Mouse (Mus musculus): ENCODE measurements around the gene Dock7. TPM values are rescaled to one million over a fixed set of nuclear protein-coding genes. Genes with fewer than 3 reads are reported as not detected.

The Dock7 gene
- polyA plus RNA-seq, 1 experiment: 18.0 TPM

DNA sequence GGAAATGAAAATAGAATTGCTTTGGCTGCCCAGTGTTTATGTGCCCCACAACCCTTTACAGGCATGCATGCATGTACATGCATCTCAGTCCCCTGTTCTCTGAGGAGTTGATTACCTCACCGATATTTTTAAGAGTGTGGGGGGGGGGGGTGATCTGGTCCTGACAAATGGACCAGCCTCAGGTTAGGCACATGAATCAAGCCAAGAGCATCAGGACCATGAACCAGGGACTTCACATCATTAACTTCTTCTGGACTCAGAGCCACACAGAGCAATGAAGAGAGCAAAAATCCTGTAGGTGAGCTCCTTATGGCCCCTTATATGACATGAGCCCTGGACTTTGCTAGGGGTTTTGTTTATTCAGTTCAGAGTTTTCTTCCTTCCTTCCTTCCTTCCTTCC is 2.1 kb upstream of the Dock7 start:
- DNase-seq (ENCODE audit: low read depth, low spot score): no peak
- WGBS: 79% methylated on average over 1 of the region's 1 CpGs

DNA sequence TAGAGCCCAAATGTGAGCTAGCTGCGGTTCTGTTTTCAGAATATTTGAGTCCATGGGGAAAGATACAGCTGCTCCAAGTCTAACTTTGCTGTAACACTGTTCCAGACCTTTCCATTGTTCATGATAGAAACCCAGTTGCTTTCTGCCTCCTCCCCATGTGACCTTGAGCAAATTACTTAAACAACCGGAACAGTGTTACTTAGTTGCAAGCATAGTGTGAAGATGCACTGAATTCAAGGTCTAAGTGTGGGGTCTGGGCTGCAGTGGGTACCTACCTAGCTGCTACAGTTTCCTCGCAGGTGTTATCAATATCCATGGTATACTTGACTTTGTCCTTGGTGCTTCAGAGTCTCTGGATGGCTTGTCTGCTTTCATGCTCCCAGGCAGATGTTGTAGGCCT is 1.3 kb upstream of the Dock7 start:
- WGBS: 82% methylated on average over 3 of the region's 3 CpGs
- no peak for DNase-seq (ENCODE audit: low read depth, low spot score)

GRCm38 (mm10) chr4:99121123-99121755 is 524 bp upstream of the Dock7 start:
- no peak for DNase-seq (ENCODE audit: low read depth, low spot score)
- WGBS: 6% methylated on average over 17 of the region's 17 CpGs

- 48% methylated on average over 5 of the region's 5 CpGs for WGBS
- DNase-seq (ENCODE audit: low read depth, low spot score): no peak
Measured at GRCm38 (mm10) chr4:99119051-99119450, 1.7 kb downstream of the Dock7 start.

DNA sequence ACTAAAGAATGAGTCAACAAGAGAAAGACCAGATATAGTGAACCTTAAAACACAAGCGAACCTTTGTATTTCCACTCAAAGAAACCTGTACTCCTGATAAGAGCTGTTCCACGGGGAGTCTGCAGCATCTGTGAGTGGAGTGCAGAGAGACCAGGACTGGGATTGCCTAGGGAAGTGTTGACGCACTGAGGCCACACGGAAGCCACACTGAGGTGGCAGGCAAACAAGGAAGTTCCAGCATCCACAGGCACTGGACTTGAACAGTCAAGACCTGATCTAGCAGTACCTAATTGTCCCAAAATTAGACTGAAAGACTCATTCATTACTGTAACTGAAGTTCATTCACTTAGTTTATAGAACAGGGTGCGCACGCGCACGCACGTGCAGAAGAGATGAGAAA is 4.9 kb downstream of the Dock7 start:
- WGBS: 29% methylated on average over 9 of the region's 9 CpGs
- DNase-seq (ENCODE audit: low read depth, low spot score): peak; percentile 46

GRCm38 (mm10) chr4:99111670-99112069 is 9.0 kb downstream of the Dock7 start:
- 81% methylated on average over 3 of the region's 3 CpGs for WGBS
- no peak for DNase-seq (ENCODE audit: low read depth, low spot score)

DNA sequence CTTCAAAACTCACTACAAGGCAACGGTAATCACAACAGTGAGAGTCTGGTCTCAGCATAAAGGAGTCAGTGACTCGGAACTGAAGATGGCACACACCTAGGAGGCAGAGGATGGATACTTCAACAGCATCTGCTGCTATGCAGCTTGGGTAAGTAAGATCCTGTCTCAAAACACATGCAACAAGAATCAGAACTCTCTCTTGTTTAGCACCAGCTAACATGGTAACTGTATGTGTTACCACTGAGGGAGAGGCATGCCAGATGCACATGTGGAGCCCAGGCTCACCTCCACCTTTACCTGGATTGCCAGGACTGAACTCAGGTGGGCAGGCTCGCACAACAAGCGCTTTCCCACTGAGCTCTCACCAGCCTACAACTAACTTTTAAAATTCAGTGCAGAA is 11.9 kb downstream of the Dock7 start:
- WGBS: 94% methylated on average over 4 of the region's 4 CpGs
- no peak for DNase-seq (ENCODE audit: low read depth, low spot score)

GRCm38 (mm10) chr4:99102846-99103245 is 17.9 kb downstream of the Dock7 start:
- DNase-seq (ENCODE audit: low read depth, low spot score): no peak
- WGBS: 85% methylated on average over 3 of the region's 3 CpGs

- no peak for DNase-seq (ENCODE audit: low read depth, low spot score)
- WGBS: 86% methylated on average over 7 of the region's 7 CpGs
Measured at GRCm38 (mm10) chr4:99100724-99101123, 20.0 kb downstream of the Dock7 start.

- WGBS: 25% methylated on average over 3 of the region's 3 CpGs
- peak; percentile 33 for DNase-seq (ENCODE audit: low read depth, low spot score)
Measured at GRCm38 (mm10) chr4:99091777-99092176, 28.9 kb downstream of the Dock7 start.

DNA sequence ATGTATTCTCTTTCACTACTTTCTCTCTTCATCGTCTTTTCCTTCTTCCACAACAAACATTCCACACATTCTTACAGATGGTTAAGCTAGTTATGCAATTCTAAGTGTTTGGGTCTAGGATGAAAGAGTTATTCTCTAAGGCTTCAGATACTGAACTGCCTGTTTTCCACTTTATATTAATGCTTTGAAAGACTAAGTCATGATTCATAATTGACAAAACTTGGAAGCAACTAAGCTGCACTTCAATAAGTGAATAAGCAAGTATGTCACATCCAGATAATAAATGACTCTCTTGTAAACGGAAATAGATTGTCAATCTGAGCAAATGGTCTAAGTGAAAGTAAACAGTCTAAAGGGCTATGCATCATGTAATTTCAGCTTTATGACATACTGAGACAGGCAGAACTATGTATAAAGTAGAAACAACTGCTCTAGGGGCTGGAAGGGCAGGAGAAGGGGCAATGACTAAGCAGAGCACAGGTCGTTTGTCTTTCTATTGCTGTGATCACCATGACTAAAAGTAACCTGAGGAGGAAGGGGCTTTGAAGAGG is 29.5 kb downstream of the Dock7 start:
- 10% methylated on average over 3 of the region's 3 CpGs for WGBS
- peak; percentile 27 for DNase-seq (ENCODE audit: low read depth, low spot score)

DNA sequence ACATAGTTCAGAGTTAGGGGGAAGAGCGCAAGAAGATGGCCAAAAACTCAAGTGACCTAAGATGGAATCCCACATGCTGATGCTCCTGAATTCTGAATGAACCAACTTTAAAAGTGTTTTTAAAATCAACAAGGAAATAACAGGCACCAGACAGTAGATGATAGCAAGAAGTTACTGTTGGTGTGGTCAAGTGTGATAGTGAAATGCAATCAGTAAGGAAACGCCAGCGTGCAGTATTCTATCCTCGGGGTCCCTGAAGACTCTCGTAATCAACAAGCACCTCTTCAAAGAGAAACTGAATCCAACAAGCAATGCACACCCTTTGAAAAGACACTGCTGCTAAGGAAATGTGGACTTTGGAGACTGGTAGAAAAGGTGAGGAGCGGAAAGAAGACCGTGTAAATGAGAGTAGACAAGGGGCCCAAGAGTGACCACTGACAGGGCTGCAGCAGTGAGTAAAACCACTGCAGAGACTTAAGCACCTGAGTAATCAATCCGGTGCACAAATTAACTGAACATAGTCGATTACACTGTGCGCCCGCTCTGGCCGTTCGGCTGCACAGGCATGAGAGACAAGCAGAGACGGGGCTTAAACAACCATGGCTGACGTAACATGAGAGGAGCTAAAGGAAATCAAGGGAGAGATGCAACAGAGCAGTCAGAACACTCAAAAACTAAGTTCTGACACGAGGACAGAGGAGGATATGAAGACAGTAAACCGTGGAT is 32.8 kb downstream of the Dock7 start:
- DNase-seq (ENCODE audit: low read depth, low spot score): no peak
- WGBS: 94% methylated on average over 17 of the region's 17 CpGs

GRCm38 (mm10) chr4:99083862-99084261 is 36.9 kb downstream of the Dock7 start:
- no peak for DNase-seq (ENCODE audit: low read depth, low spot score)
- 92% methylated on average over 3 of the region's 3 CpGs for WGBS

GRCm38 (mm10) chr4:99081169-99081568 is 39.5 kb downstream of the Dock7 start:
- no peak for DNase-seq (ENCODE audit: low read depth, low spot score)
- WGBS: 82% methylated on average over 1 of the region's 1 CpGs

DNA sequence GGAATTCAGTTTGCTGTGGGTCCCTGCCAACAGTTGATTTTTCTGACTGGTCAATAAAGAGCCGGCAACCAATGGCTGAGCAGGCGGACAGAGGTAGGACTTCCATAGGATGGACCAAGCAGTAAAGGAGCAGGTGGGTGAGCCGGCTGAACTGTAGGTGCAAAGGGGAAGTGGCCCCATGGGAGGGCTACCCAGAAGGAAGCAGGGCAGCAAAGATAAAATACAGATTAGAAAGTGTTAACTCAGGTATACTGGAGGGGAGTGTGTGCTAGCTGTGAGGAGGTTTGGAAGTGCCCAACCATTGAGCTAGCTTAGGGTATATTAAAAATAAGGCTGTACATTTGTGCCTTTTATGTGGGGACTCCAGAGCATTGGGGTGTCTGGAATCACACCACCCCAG is 42.7 kb downstream of the Dock7 start:
- DNase-seq (ENCODE audit: low read depth, low spot score): no peak
- 80% methylated on average over 3 of the region's 3 CpGs for WGBS

DNA sequence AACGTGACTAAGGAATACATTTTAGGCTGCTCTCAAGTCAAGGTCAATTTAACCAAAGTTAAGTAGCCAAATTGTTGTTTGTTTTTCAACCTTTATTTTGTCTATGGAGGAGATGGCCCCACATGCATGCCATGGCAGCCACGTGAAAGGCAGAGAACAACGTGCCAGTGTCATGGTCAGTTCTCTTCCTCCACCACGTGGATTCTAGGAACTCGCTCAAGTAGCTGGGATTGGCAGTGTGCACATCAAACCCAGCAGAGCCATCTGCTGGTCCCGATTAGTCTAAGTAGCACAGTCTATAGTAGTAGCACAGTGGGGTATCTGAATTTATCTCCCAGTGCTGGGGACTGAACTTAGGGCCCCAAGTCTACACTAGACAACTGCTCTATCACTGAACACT is 51.9 kb downstream of the Dock7 start:
- WGBS: 72% methylated on average over 6 of the region's 6 CpGs
- DNase-seq (ENCODE audit: low read depth, low spot score): no peak

DNA sequence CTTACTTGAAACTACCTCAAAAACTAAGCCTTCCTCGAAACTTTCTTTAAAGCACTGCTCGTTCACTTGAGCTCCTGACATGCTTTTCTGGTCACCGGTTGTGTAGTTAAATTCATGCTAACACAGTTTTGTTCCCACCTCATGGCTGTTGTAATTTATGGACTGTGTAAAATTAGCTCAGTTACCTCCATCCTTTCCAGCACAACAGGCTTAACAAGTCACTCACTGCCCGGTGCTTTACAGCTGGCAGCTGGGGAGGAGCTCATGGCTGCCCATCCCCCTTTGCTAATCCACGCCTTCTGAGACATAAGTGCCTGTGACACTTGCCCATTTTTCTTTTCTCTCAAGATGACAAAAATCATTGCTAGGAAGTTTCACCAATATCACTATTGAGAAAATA is 56.2 kb downstream of the Dock7 start:
- WGBS: 35% methylated on average over 5 of the region's 5 CpGs

GRCm38 (mm10) chr4:99048581-99048980 is 72.1 kb downstream of the Dock7 start:
- DNase-seq (ENCODE audit: low read depth, low spot score): no peak
- WGBS: 65% methylated on average over 2 of the region's 2 CpGs

More for the DNA sequence above, 56.2 kb downstream of the Dock7 start:
- DNase-seq (ENCODE audit: low read depth, low spot score): peak; percentile 18

DNA sequence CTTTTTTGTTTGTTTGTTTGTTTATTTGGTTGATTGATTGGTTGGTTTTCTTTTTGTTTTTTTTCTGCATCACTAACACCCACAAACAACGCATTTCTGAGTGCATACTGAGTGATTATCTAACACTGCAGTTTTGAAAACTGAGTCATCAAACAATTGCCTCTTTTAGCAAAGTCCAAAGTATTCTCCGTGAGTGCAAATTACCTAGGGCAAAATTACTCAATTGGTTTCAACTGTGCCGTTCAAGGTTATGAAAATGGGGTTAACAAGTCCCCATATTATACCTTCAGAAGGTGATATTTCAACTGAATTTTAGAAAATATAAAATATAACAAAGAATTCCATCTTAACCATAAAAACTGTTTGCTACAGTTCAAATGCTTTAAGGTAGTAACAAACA is 74.2 kb downstream of the Dock7 start:
- WGBS: 62% methylated on average over 3 of the region's 3 CpGs
- no peak for DNase-seq (ENCODE audit: low read depth, low spot score)

- WGBS: 88% methylated on average over 3 of the region's 3 CpGs
- DNase-seq (ENCODE audit: low read depth, low spot score): no peak
Measured at GRCm38 (mm10) chr4:99044854-99045253, 75.9 kb downstream of the Dock7 start.

GRCm38 (mm10) chr4:99032921-99033320 is 87.8 kb downstream of the Dock7 start:
- WGBS: 60% methylated on average over 4 of the region's 4 CpGs

More at GRCm38 (mm10) chr4:99032921-99033320, 87.8 kb downstream of the Dock7 start:
- DNase-seq (ENCODE audit: low read depth, low spot score): no peak

All from large intestine, adult 2 months (tissue).